Mouse (Mus musculus) CH12F3 (cell line): ENCODE measurements around the gene Lin28a.

Experiments used
- in situ Hi-C: fragments of 300-500 bp; cut with MboI; formaldehyde crosslinking; loops from 2 replicates; pipeline ENCODE4 v1.14.3; 2020; ENCODE audit warnings: low sequenced_read_pairs

Lin28a gene

DNA sequence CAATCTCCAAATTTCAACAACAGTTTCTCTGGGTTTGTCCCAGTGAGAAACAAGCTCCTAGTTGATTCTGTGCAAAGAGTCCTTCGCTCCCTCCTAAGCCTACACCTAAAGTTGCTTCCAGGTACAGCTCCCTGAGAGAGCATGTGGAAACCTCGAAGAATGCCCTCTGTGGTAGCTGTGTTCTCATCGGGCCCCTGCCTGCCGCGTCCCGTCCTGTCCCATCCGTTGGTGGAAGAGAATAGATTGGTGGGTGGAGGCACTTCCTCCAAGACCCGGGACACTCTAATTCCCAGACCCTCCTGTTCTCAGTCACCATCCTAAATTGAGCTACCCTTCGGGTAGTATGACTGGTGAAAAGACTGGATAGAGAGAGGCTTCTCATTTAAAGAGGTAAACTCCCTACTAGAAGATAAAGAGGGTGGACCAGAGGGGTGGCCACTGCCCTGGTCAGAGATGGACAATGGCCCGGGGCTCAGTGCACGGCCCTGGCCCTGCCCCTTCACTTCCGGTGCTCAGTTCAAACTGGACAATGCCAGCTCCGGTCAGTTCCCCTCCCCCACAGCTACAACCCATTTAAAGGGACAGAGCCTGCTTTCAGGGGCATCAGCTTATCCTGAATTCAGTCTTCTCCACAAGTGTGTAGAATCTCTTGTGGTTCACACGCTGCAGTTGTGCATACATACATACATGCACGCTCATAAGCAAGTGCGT is 1.2 kb upstream of the Lin28a start:
- in situ Hi-C loops: no loop called here

DNA sequence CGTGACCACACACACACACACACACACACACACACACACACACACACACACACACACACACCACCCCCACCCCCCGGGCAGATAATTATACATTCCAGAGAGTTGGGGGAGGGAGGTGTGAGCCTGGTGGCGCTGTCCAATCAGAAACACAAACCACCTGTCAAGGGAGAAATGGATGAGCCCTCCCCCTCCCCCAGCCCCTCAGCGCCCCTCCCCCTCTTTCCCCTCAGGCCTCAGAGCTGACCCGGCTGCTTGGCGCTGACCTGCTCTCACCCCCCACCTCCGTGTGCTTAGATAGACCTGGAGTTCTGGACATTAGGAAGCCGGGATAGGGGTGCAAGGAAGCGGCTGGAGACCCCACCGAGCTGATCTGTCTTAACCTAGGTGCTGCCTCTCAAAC is 569 bp upstream of the Lin28a start:
- in situ Hi-C loops: no loop called here

DNA sequence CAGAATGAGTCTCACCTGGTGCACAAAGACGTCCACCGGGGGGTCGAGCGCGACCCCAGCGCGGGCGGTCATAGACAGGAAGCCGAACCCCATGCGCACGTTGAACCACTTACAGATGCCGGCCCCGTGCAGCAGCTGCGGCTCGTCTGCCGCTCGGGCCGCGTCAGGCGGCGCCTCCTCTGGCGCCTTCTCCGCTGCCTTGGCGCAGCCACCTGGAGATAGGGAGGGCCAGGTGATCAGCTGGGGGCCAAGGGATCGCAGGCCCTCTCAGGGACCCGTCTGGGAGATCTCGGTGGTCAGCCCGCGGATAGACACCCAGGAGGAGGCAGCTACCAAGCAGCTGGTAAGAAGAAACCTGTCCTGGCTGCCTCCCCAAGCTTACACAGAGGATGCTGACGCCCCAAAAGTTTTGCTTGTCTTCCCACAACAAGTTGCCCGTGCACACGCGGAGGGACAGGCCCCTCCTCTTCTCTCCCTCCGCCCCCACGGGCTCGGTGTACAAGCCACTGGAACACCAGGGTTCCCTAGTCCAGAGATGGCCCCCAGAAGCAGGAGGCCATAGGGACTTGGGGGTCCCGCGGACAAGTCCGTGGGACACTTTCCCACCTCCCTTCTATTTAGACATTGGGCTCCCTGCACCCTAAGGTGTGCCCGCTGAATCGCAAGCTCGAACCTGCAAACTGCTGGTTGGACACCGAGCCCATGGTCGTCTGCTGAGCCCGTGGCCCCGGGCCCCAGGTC is 433 bp downstream of the Lin28a start:
- in situ Hi-C loops: no loop called here

DNA sequence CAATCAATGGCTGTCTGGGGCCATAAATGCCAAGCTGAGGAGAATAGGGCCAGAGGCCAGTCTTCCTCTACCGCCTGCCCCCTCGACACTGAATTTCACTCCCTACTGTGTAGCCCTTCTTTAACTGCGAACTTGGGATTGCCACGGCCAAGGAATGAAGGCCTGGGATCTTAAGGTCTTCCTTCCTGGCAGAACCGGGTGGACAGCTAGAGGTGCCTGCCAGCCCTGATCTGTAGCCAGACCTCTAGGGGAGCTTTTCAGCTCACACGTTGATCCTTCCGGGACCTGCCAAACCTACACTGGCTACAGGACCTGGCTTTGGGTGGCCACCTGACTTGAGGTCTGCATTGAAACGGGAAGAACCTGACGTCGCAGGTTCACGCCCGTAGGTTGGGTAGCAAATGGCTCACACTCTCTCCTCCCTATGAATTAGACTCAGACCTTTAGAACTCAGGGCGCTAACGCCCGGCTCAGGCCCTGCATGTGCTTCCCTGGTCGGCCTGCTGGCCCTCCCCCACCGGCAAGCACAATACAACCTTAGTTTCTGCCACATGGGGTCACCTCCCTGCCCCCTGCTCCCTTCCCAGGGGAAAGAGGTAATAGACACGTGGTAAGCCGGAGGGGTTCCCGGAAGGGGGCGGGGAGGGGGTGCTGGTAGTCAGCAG is 1.3 kb downstream of the Lin28a start:
- in situ Hi-C loops: no loop called here

DNA sequence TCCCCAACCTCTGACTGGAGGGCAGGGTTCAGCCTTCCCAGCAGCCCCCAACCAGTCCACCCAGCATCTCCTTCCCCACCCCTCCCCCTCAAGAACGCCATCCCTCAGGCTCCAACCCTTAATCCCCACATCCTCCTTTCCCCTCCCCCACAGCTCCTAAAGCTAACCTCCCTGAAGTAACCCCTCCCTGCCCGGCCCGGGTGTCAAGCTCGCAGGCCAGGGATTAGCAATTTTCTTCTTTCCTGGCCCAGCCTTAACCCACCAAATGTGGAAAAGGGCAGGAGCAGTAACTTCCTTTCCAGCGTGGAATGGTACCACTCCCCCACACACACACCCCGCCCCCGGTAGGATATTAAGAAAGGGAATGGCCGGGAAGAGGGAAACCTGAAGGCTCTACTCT is 1.9 kb downstream of the Lin28a start:
- in situ Hi-C loops: no loop called here

DNA sequence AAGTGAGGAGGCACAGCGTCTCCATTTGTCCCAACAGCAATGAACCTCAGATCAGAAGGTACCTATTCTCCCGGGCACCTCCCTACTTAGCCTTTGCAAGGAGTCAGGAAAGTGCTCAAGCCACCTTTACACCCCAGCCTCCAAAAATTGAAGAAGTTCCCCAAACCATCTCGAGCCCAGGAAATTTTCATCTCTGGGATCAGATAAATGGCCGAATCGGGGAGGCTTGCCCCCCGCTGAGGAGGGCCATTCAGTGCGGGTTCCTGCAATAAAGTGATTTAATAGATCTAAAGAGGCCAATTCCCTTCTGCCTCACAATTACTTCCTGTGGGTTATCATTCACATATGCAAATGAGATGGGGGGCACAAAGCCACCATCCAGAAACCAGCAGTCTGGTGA is 2.4 kb downstream of the Lin28a start:
- in situ Hi-C loops: no loop called here

DNA sequence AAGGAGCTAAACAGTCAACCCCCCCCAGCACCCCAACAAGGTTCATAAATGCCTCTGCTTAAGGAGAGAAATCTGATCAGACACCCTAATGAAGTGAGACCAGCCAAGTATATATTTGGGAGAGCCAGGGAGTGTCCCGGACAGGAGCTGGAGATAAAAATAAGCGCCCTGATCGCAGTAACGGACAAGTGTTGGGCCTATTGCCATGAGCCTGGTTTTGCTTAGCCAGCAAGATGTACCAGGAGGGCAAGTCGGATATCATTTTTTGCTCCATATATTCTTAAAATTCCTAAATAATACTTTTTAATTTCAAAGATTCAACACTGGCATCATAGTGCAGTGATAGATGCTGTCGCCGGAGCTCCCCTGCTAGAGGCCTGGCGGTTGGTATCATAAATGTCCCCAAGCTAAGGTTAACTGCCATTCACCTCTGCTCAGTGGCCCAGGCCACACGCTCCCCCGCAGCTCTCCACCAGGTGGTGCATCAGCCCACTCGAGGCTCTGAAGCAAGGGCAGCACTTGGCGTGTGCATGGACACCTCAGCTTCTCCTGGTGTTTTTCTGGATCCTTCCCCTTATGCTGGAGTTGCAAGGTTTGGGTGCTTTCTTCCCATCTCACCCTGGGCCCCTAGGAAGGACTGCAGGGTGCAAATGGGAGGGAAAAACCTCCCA is 5.6 kb downstream of the Lin28a start:
- in situ Hi-C loops: no loop called here

DNA sequence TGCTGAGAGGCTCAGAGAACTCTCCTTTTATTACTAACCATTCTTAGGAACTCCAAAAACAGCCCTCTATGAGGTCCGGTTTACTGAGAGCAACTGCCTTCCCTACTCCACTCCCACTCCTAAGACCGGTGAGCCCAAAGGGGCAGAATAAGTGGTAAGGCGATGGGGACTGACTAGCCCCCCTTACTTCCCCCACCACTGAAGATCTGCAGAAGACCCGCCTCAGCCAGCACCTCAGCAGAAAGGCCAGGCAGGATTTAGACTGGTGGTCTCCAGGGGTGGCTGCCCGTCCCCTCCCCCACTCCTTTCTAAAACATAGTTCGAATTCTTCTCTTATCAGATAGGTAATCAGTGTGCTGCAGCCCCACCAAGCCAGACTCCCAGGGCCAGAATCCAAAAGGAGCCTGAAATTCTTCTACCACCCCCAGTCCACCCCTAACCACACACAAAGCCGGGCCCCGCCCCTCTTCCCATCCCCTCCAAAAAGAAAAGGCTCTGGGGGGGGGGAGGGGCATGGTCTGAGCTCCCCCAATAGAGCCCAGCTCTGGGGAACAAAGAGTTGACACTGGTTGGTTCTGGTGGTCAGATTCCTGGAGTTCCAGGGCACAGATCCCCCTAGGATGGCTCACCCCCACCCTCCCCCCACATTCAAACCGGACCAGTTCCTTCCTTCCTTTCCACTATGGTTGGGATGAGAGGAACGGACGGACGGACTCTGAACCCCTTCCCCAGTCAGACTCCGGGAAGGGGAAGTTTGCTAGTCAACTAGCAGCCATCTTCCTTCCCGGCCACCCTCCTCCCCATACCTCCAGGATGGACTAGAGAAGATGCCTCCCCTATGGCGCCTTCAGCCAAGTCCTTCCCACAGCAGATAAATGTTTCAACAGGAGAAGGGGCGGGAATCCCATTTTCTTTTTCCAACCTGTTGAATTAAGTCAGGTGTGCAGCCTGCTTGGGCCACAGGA is 6.9 kb downstream of the Lin28a start:
- in situ Hi-C loops: no loop called here

DNA sequence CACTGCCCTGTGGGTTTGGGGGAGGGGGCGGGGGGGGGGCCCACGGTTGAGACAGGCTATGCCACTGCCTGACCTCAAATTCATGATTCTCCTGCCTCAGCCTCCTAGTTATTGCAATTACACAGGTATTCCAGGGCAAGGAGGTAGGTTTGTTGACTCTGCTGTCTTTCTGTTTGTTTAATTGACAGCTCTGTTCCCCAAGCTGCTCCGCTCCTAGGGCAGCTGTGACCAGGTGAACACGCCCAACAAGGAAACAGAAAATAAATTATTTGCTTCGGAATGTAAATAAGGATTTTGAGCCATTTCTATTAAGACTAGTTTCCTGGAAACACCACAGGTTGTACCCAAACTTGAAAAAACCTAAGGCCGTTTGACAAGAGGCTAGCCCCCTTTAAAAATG is 8.9 kb downstream of the Lin28a start:
- in situ Hi-C loops: no loop called here

DNA sequence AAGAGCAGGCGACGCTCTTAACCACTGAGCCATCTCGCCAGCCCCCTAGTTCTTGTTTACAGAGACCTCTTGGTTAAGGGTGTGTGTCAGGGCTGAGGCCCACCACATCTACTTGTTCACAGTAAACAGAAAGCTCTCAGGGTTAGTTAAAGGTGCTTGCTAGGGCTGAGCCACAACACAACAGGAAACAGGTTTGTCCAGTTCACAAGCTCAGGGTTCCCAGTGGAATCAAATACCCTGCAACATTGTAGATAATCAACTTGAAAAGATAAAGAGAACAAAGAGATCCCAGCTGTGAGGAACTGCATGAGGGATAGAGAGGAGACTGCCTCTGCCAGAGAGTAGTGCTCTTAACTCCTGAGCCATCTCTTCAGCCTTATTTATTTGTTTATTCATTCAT is 11.8 kb downstream of the Lin28a start:
- in situ Hi-C loops: no loop called here

DNA sequence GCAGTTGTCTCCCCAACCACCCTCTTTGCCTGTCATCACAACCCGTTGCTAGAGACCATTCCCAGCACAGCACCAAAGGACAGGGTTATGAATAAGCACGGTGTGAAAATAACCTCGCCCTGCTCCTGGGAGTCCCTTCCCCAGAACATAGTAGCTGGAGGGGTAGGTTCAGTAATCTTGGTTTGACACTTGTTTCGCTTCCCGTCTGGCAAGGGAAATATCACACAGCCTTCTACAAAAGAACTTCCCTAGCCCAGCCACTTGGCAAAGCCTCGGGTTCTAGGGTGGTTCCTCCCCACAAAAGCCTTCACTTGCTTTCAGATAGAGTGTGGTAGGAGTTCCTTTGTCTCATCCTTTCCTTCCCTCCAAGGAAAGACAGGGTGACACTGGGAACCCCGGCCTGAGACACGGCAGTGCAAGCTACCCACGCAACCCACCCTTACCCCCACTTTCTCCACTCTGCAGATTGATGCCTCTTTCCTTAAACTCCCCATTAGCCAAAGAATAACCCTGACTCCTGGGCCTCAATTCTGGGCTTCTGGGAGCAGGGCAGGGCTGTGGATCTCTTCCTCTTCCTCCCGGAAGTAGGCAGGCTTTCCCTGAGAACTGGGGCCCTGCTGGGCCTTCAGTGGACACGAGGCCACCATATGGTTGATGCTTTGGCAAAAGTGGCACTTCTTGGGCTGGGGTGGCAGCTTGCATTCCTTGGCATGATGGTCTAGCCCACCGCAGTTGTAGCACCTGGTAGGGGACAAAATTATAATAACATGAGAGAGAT is 12.9 kb downstream of the Lin28a start:
- in situ Hi-C loops: no loop called here

DNA sequence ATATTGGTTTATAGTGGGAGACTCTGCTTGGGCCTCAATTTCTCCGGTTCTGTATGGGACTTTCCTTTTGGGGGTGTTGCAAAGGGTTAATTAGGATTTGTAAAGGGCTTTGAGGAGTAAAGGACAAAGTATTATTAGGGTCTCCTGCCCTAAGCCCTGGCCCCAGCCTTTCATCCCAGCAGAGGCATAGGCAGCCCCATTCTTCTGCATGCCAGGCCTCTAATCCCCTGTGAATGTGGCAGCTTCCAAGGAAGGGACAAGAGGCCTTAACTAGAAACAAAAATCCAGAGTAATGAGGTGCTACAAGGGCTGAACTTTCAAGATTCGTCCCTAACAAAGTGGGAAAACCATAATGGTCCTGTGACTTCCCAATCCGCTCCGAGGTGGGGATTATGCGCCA is 15.7 kb downstream of the Lin28a start:
- in situ Hi-C loops: no loop called here

DNA sequence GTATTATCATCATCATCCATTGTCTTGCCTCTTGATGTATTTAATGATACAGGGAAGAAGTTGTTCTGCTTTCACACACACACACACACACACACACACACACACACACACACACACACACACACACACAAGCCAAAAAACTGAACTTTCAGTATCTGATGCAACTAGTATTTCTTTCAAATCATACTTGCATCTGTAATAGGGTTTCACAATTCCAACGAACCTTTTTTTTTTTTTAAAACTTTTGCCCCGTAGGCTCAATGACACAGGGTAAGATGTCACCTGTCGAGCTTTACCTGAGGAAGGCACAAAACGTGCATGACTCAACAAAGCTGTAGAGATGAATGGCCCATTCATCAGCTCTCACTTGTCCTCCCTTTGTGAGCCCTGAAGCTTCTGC is 16.4 kb downstream of the Lin28a start:
- in situ Hi-C loops: no loop called here

DNA sequence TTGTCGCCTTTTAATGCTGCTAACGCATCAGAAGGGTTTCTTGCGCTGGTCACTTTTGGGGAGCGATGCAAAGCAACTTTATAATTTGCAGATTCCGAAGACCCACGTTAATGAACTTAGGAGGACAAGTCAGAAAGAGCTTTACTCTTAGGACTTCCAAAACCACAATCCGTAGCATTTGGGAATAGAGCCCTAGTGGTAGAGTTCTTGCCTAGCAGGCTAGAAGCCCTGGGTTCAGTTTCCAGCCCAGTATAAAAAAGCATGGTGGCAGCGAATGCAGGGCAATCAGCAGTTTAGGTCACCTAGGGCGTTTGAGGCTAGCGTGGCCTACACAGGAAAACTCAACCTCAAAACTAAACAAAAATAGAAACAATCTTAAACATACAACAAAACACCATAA is 16.9 kb downstream of the Lin28a start:
- in situ Hi-C loops: no loop called here

DNA sequence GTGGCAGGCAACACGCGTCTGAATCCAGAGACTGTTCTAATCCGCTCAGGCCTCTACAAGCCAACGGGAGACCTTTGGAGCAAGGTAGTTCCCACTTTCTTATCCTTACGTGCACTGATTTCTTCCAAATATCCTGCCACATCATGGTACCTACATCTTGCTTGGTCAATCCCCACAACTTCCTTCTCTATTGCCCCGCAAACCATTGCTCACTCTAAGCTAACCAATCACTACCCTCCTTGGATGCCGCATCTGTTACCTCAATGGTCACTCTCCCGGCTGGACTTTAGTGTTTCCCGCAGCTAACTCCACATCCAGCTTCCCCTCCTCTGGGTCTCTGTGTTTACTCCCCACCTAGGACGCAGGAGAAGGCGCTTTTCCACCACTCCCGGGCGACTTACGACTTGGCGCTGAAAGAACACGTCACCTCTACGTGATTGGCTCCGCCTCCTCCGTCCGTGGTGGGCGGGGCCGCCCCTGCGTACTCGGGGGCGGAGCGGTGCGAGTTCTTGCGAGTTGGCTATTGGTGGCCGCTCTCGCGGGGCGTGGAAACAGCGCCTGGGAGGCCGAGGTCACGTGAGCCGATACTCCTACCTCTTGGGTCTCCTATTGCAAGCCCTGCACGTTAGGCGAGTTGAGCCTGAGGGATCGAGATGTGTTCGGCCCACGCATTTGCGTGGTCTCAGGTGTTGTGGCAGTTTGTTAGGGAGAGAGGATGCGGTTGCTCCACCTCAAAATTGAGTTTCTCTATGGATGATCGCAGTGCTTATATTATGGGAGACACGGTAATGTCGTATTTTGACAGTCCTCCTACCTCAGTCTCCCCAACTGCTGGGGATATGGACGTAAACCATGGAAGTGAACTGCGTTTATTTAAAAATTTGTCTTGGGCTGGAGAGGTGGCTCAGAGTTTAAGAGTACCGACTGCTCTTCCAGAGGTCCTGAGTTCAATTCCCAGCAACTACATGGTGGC is 17.9 kb downstream of the Lin28a start, which contains the start of gene Dhdds:
Gene Dhdds (minus strand): TSS at position 453 of the 973 bp plus-strand sequence.
- in situ Hi-C loops: no loop called here

DNA sequence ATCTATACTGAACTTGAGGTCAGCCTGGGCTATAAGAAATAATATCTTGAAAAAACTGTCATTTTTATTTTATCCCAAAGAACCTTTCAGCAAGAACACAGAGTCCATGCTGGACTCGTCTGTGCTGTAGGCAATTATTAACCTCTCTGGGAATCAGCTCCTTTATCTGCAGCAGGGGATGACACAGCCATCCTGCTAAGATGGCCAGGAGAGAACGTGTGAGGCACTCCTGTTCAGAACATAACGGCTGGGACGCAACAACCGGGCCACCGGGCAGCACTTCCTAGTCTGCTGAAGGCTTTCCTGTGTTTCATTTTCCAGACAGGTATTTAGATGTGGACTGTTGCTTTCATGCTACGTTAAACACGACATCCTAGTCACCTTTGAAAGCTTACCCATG is 23.9 kb downstream of the Lin28a start:
- in situ Hi-C loops: no loop called here

DNA sequence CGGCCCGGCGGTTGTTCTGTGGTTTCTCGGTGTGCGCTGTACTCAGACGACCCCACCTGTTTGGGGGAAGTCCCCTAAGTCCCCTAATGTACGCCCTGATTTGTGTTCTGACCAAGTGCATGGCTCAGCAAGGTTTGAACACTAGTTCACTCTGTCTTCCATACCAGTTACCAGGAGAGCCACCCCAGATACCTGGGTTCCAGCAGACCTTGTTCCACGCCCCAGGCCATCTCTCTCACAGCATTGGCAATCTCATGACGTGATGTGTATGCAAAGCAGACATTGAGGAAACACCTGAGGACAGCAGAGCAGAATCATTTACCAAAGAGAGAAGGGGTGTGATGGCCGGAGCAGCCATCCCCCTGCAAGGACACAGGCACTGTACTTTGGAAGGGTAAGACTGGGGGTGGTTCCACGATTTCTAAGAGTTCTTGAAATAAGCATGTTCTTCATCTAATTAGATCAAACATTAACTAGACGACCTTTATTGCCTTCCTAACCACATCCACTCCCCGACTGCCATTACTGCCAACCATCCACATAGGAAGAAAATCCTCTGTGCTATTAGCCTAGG is 27.5 kb downstream of the Lin28a start:
- in situ Hi-C loops: no loop called here

DNA sequence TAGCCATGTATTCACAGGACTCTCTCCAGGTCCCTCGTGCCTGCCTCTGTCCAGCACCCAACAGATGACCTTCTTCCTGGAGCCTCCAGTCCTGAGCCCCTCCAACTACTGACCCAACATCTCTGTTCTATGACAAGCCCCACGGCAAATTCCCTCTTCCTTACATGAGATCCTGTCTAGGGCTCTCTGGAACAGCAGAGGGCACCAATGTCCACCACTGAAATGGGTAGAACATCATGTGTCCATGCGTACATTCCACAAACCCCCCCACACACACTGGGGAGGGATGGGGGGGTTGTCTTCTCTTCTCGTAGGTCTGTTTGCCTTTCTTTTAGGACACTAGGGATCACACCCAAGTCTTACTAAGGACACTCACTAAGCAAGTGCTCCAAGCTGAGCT is 28.6 kb downstream of the Lin28a start:
- in situ Hi-C loops: no loop called here
